Mouse (Mus musculus) adrenal gland, adult 8-10 months (tissue): Measurements from ENCODE around the gene Gpr1. TPM values are rescaled to one million over a fixed set of nuclear protein-coding genes. Genes with fewer than 3 reads are reported as not detected.
"Not testable (repeated sequence)": the region's sequence is repeated elsewhere in the genome, so short reads cannot be mapped to it uniquely, and the experiment has no call there.

ENCODE experiments used
- DNase-seq: peaks from one replicate; pipeline ENCODE4 v3.0.0; 2022
- microRNA-seq, 2 experiments: library from miRNA; unstranded; fragments of <30 nt; microRNA quantifications; one replicate each; pipeline ENCODE4 v1.2.0; 2022
- total RNA-seq, 4 experiments: library from RNA; stranded (reverse); gene quantifications; 2 replicates each; pipeline ENCODE4 v1.2.4; 2022

The Gpr1 gene
- total RNA-seq, 4 experiments from 2014 or later: 0.23 to 0.42 (median 0.38) TPM; not detected in 1

GRCm38 (mm10) chr1:63178308-63178707 is 36.0 kb downstream of the Gpr1 start:
- DNase-seq: no peak

GRCm38 (mm10) chr1:63176604-63177421 is 37.5 kb downstream of the Gpr1 start, which contains the start of the genes Eef1b2 and Ndufs1:
TSS of gene Eef1b2 (plus strand) at chr1:63176825.
TSS of gene Ndufs1 (minus strand) at chr1:63176833.
- peak; percentile 97 for DNase-seq

GRCm38 (mm10) chr1:63176259-63176603 is 38.1 kb downstream of the Gpr1 start:
- no peak for DNase-seq

GRCm38 (mm10) chr1:63175853-63176252 is 38.5 kb downstream of the Gpr1 start:
- no peak for DNase-seq

GRCm38 (mm10) chr1:63168638-63169037 is 45.7 kb downstream of the Gpr1 start:
- DNase-seq: no peak

- DNase-seq: no peak
Measured at GRCm38 (mm10) chr1:63140231-63140630, 74.1 kb downstream of the Gpr1 start.

GRCm38 (mm10) chr1:63138586-63138985 is 75.8 kb downstream of the Gpr1 start:
- not testable (repeated sequence) for DNase-seq

- no peak for DNase-seq
Measured at GRCm38 (mm10) chr1:63137971-63138370, 76.4 kb downstream of the Gpr1 start.

- DNase-seq: no peak
Measured at GRCm38 (mm10) chr1:63134530-63134929, 79.8 kb downstream of the Gpr1 start.

Small RNA genes lying within 50 kb of the gene (microRNA-seq; reads per million reads assigned to microRNA genes)
- gene Gm24557 (0 reads per million in 2 experiments), gene Gm27512 (0 reads per million in 2 experiments)

Other genes with a start within 250 kb of the Gpr1 start
- gene Ino80d, start 99.9 kb downstream of the Gpr1 start, total RNA-seq: 10 to 100 TPM; 27.2 to 40.6 (median 31.4) TPM
- 100 to 1,000 TPM; 529 to 647 (median 593) TPM for gene Eef1b2, start 37.7 kb downstream of the Gpr1 start, total RNA-seq
- 100 to 1,000 TPM; 185 to 263 (median 226) TPM for gene Ndufs1, start 37.7 kb downstream of the Gpr1 start, total RNA-seq
- 10 to 100 TPM in 2 of 4 experiments, 1 to 10 TPM in 2; 6.2 to 12.0 (median 9.7) TPM for gene Zdbf2, start 58.7 kb upstream of the Gpr1 start, total RNA-seq
- 10 to 100 TPM; 15.3 to 33.0 (median 21.5) TPM for gene Adam23, start 231.3 kb upstream of the Gpr1 start, total RNA-seq